Mouse (Mus musculus) bone marrow, adult 2 months (tissue): ENCODE data around the gene Pole2. TPM values are rescaled to one million over a fixed set of nuclear protein-coding genes. Genes with fewer than 3 reads are reported as not detected.
A peak's percentile ranks its signal among the peaks of the same experiment; 100 is the strongest.

ENCODE experiments used
- H3K27ac ChIP-seq: fragments of 200-500 bp; 2 replicates; pipeline ENCODE4 v1.5.1; 2012; ENCODE audit warnings: low read depth, mild to moderate bottlenecking, control low read depth, inconsistent platforms, low read length; ENCODE audit not compliant: control insufficient read depth, poor library complexity, insufficient read depth
- H3K4me1 ChIP-seq: fragments of 200-500 bp; 2 replicates; pipeline ENCODE4 v1.6.1; 2011; ENCODE audit warnings: low read length; ENCODE audit not compliant: control insufficient read depth, insufficient read depth
- H3K4me3 ChIP-seq: fragments of 200-500 bp; replicated peaks from 2 replicates; pipeline ENCODE3; 2011; ENCODE audit warnings: mild to moderate bottlenecking, low read depth, low read length, control low read depth; ENCODE audit not compliant: control insufficient read depth
- CTCF ChIP-seq: fragments of 200-500 bp; IDR thresholded peaks from 2 replicates; pipeline ENCODE4 v1.5.1; 2011; ENCODE audit warnings: low read length, control low read depth; ENCODE audit not compliant: control insufficient read depth, insufficient read depth
- POLR2A ChIP-seq: fragments of 200-500 bp; IDR thresholded peaks from 2 replicates; pipeline ENCODE4 v1.6.1; 2011; ENCODE audit warnings: low read depth, mild to moderate bottlenecking, control low read depth, low read length, borderline replicate concordance; ENCODE audit not compliant: control insufficient read depth
- WGBS: fragments of 180-500 bp; shearing (Covaris S2); methylation state at CpG from one replicate; pipeline ENCODE4 v1.1.7; 2018; 5-methylcytosine and 5-hydroxymethylcytosine counted together
- polyA plus RNA-seq: library from polyadenylated mRNA; stranded (reverse); fragments of >200 nt; gene quantifications from 2 replicates; pipeline ENCODE4 v1.2.4, GENCODE M21; 2011; ENCODE audit warnings: low replicate concordance; ENCODE audit not compliant: missing spikeins, insufficient read depth, insufficient read length

The Pole2 gene
- polyA plus RNA-seq, 1 experiment, result 9.1 TPM

- Histone ChIP-seq H3K4me3 (no peak within 1 kb of the TSS), H3K4me1 (no peaks in the 10 kb centered on the region), H3K27ac (no peak within 1 kb of the TSS)
- WGBS, result 88% methylated on average over 16 of the region's 16 CpGs
- TF ChIP-seq POLR2A, result no peak
- no peak for TF ChIP-seq CTCF
Observed at GRCm38 (mm10) chr12:69204052-69204833, 23.8 kb downstream of the Pole2 start, which contains the start of gene Gm49384. TSS of gene Gm49384 (minus strand) at chr12:69204267.

- H3K27ac ChIP-seq, result no peak overlapping the region
- H3K4me1 ChIP-seq, result no peaks in the 10 kb centered on the region; the same call in 1 of the 2 replicates
- no peak overlapping the region for H3K4me3 ChIP-seq
- no peak for TF ChIP-seq CTCF
- no peak for TF ChIP-seq POLR2A
Observed at GRCm38 (mm10) chr12:69198985-69199384, 29.0 kb downstream of the Pole2 start.

- Histone ChIP-seq H3K4me1 (no peaks in the 10 kb centered on the region; the same call in 1 of the 2 replicates), H3K4me3 (peak within 1 kb of the TSS; percentile 98), H3K27ac (peak within 1 kb of the TSS; percentile 98)
- 1% methylated on average over 18 of the region's 18 CpGs for WGBS
- TF ChIP-seq CTCF (no peak), POLR2A (no peak)
Observed at GRCm38 (mm10) chr12:69198164-69198535, 29.8 kb downstream of the Pole2 start, which contains the start of gene Dnaaf2. TSS of gene Dnaaf2 (minus strand) at chr12:69198429.

- Histone ChIP-seq H3K4me1 (no peaks in the 10 kb centered on the region; the same call in 1 of the 2 replicates), H3K4me3 (peak overlapping the region; percentile 98), H3K27ac (peak overlapping the region; percentile 98)
- TF ChIP-seq POLR2A, result peak; percentile 39; the same call in 1 of the 2 replicates
- TF ChIP-seq CTCF, result no peak
- WGBS, result under 1% methylated on average over 92 of the region's 94 CpGs
Observed at GRCm38 (mm10) chr12:69197378-69198163, 30.4 kb downstream of the Pole2 start.

- H3K4me3 ChIP-seq, result peak within 1 kb of the TSS; percentile 98
- H3K27ac ChIP-seq, result peak within 1 kb of the TSS; percentile 98
- WGBS, result under 1% methylated on average over 75 of the region's 75 CpGs
- TF ChIP-seq POLR2A (peak; percentile 79; the same call in 1 of the 2 replicates), CTCF (no peak)
- no peaks in the 10 kb centered on the region; the same call in 1 of the 2 replicates for H3K4me1 ChIP-seq
Observed at GRCm38 (mm10) chr12:69196444-69197377, 31.3 kb downstream of the Pole2 start, which contains the start of gene Gm49383. TSS of gene Gm49383 (minus strand) at chr12:69197104.

GRCm38 (mm10) chr12:69192637-69193036, 35.4 kb downstream of the Pole2 start:
- TF ChIP-seq POLR2A (no peak), CTCF (no peak)
- 90% methylated on average over 2 of the region's 2 CpGs for WGBS
- no peak overlapping the region for H3K4me3 ChIP-seq
- H3K4me1 ChIP-seq, result no peaks in the 10 kb centered on the region
- no peak overlapping the region for H3K27ac ChIP-seq

- Histone ChIP-seq H3K4me3 (no peak overlapping the region), H3K4me1 (no peaks in the 10 kb centered on the region), H3K27ac (no peak overlapping the region)
- WGBS, result 72% methylated on average over 5 of the region's 5 CpGs
- TF ChIP-seq CTCF, result no peak
Observed at GRCm38 (mm10) chr12:69191396-69191795, 36.6 kb downstream of the Pole2 start.
